Mouse (Mus musculus) intestine, postnatal 0 days (tissue): ENCODE measurements around the gene Zfp426. TPM values are rescaled to one million over a fixed set of nuclear protein-coding genes. Genes with fewer than 3 reads are reported as not detected.

Experiments
- ATAC-seq: fragments of 200-750 bp; cut with Nextera tagmentation; 2 replicates; pipeline ENCODE4 v1.8.0; 2017; ENCODE audit warnings: mild to moderate bottlenecking, moderate TSS enrichment, moderate library complexity
- H3K27ac ChIP-seq: fragments of 300-500 bp; sonication (generic); 2 replicates; pipeline ENCODE4 v1.5.1; 2014; ENCODE audit warnings: mild to moderate bottlenecking, low read depth, low read length, moderate library complexity
- H3K27me3 ChIP-seq: fragments of 300-500 bp; sonication (generic); replicated peaks from 2 replicates; pipeline ENCODE4 v1.6.1; 2014; ENCODE audit warnings: low read length, mixed read lengths; ENCODE audit not compliant: control insufficient read depth, insufficient read depth
- H3K36me3 ChIP-seq: fragments of 300-500 bp; sonication (generic); 2 replicates; pipeline ENCODE4 v1.6.1; 2014; ENCODE audit warnings: mild to moderate bottlenecking, moderate library complexity; ENCODE audit not compliant: control insufficient read depth, insufficient read depth
- H3K4me1 ChIP-seq: fragments of 300-500 bp; sonication (generic); replicated peaks from 2 replicates; pipeline ENCODE4 v1.6.1; 2014; ENCODE audit warnings: antibody characterized with exemption, low read length, mixed read lengths; ENCODE audit not compliant: control insufficient read depth, insufficient read depth
- H3K4me2 ChIP-seq: fragments of 300-500 bp; sonication (generic); replicated peaks from 2 replicates; pipeline ENCODE4 v1.6.1; 2014; ENCODE audit warnings: low read depth, mild to moderate bottlenecking, moderate library complexity
- H3K4me3 ChIP-seq: fragments of 300-500 bp; sonication (generic); 2 replicates; pipeline ENCODE4 v1.5.1; 2014; ENCODE audit warnings: low read depth, low read length
- H3K9ac ChIP-seq: fragments of 300-500 bp; sonication (generic); 2 replicates; pipeline ENCODE4 v1.6.1; 2014; ENCODE audit warnings: mild to moderate bottlenecking, low read depth, low read length
- H3K9me3 ChIP-seq: fragments of 300-500 bp; sonication (generic); 2 replicates; pipeline ENCODE4 v1.6.1; 2016; ENCODE audit warnings: mixed run types; ENCODE audit not compliant: control insufficient read depth
- CTCF ChIP-seq: sonication (generic); IDR thresholded peaks from 2 replicates; pipeline ENCODE4 v1.5.1; 2016; ENCODE audit warnings: low read depth, mild to moderate bottlenecking, control low read depth, antibody characterized with exemption, moderate library complexity
- WGBS: fragments of 180-500 bp; shearing (Covaris S2); extraction: QIAGEN DNeasy Blood & Tissue Kit; methylation state at CpG from one replicate; pipeline ENCODE4 v1.1.7; 2014; 5-methylcytosine and 5-hydroxymethylcytosine counted together
- polyA plus RNA-seq: library from polyadenylated mRNA; unstranded; fragments of >200 nt; fragmentation: Nextera tagmentation; extraction: Ambion mirVana; gene quantifications from 2 replicates; pipeline ENCODE4 v1.2.1, GENCODE M21; 2015

The Zfp426 gene
- polyA plus RNA-seq: 8.5 and 9.4 TPM in 2 replicates

GRCm38 (mm10) chr9:20492527-20493233, at the start of gene Zfp426:
Gene Zfp426, minus strand, starts transcription at chr9:20492746.
- no peaks in the 10 kb centered on the region for H3K27me3 ChIP-seq
- H3K4me2 ChIP-seq: peak within 1 kb of the TSS; percentile 82
- peaks cover 14% of the 10 kb centered on the region for H3K36me3 ChIP-seq
- under 1% methylated on average over 40 of the region's 40 CpGs for WGBS
- ATAC-seq: peak; percentile 94
- peak within 1 kb of the TSS; percentile 67 for H3K4me3 ChIP-seq
- H3K27ac ChIP-seq: peak within 1 kb of the TSS; percentile 92
- H3K4me1 ChIP-seq: 0 out of 2 replicates have a peak, but pooled peaks cover 3% of the 10 kb centered on the region
- no peaks in the 10 kb centered on the region for H3K9me3 ChIP-seq
- peak within 1 kb of the TSS; percentile 89 for H3K9ac ChIP-seq
- no peak for TF ChIP-seq CTCF

GRCm38 (mm10) chr9:20536598-20536997, 44.1 kb upstream of the Zfp426 start:
- Histone ChIP-seq H3K36me3 (no peaks in the 10 kb centered on the region), H3K4me2 (no peak overlapping the region), H3K27ac (no peak overlapping the region), H3K4me1 (no peaks in the 10 kb centered on the region), H3K9ac (no peak overlapping the region), H3K4me3 (no peak overlapping the region), H3K27me3 (peaks cover 2% of the 10 kb centered on the region; the same call in 1 of the 2 replicates), H3K9me3 (no peaks in the 10 kb centered on the region)
- no peak for TF ChIP-seq CTCF
- ATAC-seq: no peak
- 93% methylated on average over 2 of the region's 2 CpGs for WGBS

GRCm38 (mm10) chr9:20534326-20534926, 41.9 kb upstream of the Zfp426 start:
- Histone ChIP-seq H3K9ac (no peak overlapping the region), H3K4me1 (no peaks in the 10 kb centered on the region), H3K4me2 (no peak overlapping the region), H3K4me3 (no peak overlapping the region), H3K9me3 (no peaks in the 10 kb centered on the region), H3K36me3 (no peaks in the 10 kb centered on the region), H3K27me3 (peaks cover 2% of the 10 kb centered on the region; the same call in 1 of the 2 replicates), H3K27ac (no peak overlapping the region)
- 83% methylated on average over 8 of the region's 8 CpGs for WGBS
- TF ChIP-seq CTCF: no peak
- no peak for ATAC-seq

- Histone ChIP-seq H3K27ac (peak within 1 kb of the TSS; percentile 94), H3K36me3 (no peaks in the 10 kb centered on the region), H3K4me1 (0 out of 2 replicates have a peak, but pooled peaks cover 3% of the 10 kb centered on the region), H3K9me3 (no peaks in the 10 kb centered on the region), H3K9ac (peak within 1 kb of the TSS; percentile 92), H3K27me3 (no peaks in the 10 kb centered on the region), H3K4me2 (peak within 1 kb of the TSS; percentile 69), H3K4me3 (peak within 1 kb of the TSS; percentile 89)
- ATAC-seq: peak; percentile 93
- WGBS: under 1% methylated on average over 43 of the region's 46 CpGs
- TF ChIP-seq CTCF: no peak
These were observed 28.9 kb upstream of the Zfp426 start, which contains the start of gene Zfp266 for GRCm38 (mm10) chr9:20521306-20521957. Gene Zfp266, minus strand, starts transcription at chr9:20521417.

GRCm38 (mm10) chr9:20520531-20521210, 28.1 kb upstream of the Zfp426 start:
- WGBS: under 1% methylated on average over 17 of the region's 17 CpGs
- Histone ChIP-seq H3K9ac (peak overlapping the region; percentile 92), H3K4me2 (peak overlapping the region; percentile 69), H3K4me1 (0 out of 2 replicates have a peak, but pooled peaks cover 3% of the 10 kb centered on the region), H3K4me3 (peak overlapping the region; percentile 89), H3K27me3 (no peaks in the 10 kb centered on the region), H3K27ac (peak overlapping the region; percentile 94), H3K36me3 (peaks cover 1% of the 10 kb centered on the region; the same call in 1 of the 2 replicates), H3K9me3 (no peaks in the 10 kb centered on the region)
- ATAC-seq: no peak; the same call in 1 of the 2 replicates
- TF ChIP-seq CTCF: no peak

- Histone ChIP-seq H3K9ac (no peak overlapping the region), H3K4me1 (0 out of 2 replicates have a peak, but pooled peaks cover 3% of the 10 kb centered on the region), H3K36me3 (peaks cover 9% of the 10 kb centered on the region), H3K27ac (no peak overlapping the region), H3K4me2 (peak overlapping the region; percentile 69), H3K27me3 (no peaks in the 10 kb centered on the region), H3K9me3 (no peaks in the 10 kb centered on the region), H3K4me3 (peak overlapping the region; percentile 7; the same call in 1 of the 2 replicates)
- no peak for ATAC-seq
- WGBS: 27% methylated on average over 4 of the region's 4 CpGs
- TF ChIP-seq CTCF: no peak
These were observed 27.4 kb upstream of the Zfp426 start for GRCm38 (mm10) chr9:20519949-20520348.
